In genomic region chr14:99616655-99617335, GRCm38 (mm10) we compare ENCODE assay signal across 13 mouse cellular contexts.
DNase-seq lines count a peak whose midpoint lies in the region; ATAC-seq and TF ChIP-seq lines count a peak whose summit lies in the region.
"Had no signal": no experiment of that assay in that cellular context is flagged by ENCODE, and none has a peak within 500 bp of the region (broad histone marks: within the 10 kb centered on the region; RNA-seq: fewer than 3 reads in every experiment).

No protein-coding gene starts in this region.

- peaks cover 0 to 12% of the 10 kb centered on the region in 2 experiments; a peak in 2 of 4 replicates for H3K36me3 ChIP-seq in MEL (ENCODE audit: control insufficient read depth in 1 of 2, insufficient read depth in 2 of 2, low read length in 2 of 2)
- H3K36me3 ChIP-seq in intestine, embryonic 14.5 days (ENCODE audit: control insufficient read depth, insufficient read depth, low read length), result no peaks in the 10 kb centered on the region
- H3K36me3 ChIP-seq: midbrain, embryonic 15.5 days had no signal

- no peak for TF ChIP-seq POLR2A in MEL (IDR thresholded peaks at IDR 0.05; ENCODE audit: control insufficient read depth in 1 of 2, insufficient read depth in 1 of 2, low read depth in 1 of 2, low read length in 2 of 2, poor library complexity in 1 of 2)

- H3K27ac ChIP-seq in MEL (ENCODE audit: control insufficient read depth, low read depth, low read length), result no peak overlapping the region
- peak overlapping the region; percentile 57; the same call in 1 of the 2 replicates for H3K27ac ChIP-seq in intestine, embryonic 14.5 days (ENCODE audit: low read depth)
- H3K27ac ChIP-seq: heart, adult 2 months; midbrain, embryonic 15.5 days had no signal

- peak; percentile 6 for DNase-seq in kidney, adult 11 months
- DNase-seq in kidney, postnatal 4 days, result no peak
- DNase-seq in MEL (ENCODE audit: low read depth, low spot score), result no peak
- no peak for DNase-seq in intestine, embryonic 14.5 days (ENCODE audit: low spot score)
- DNase-seq in kidney, postnatal 10 days, result peak; percentile 14
- no peak for DNase-seq in urinary bladder, postnatal 25 days (ENCODE audit: low spot score)
- DNase-seq in right cerebral cortex, postnatal 25 days, result no peak
- DNase-seq: cerebellum, adult 8-10 months; heart, adult 2 months; lung, postnatal 10 days had no signal

- H3K9ac ChIP-seq in MEL (ENCODE audit: control insufficient read depth, low read depth, low read length, poor library complexity, severe bottlenecking), result no peak overlapping the region
- no peak overlapping the region for H3K9ac ChIP-seq in intestine, embryonic 14.5 days (ENCODE audit: low read length)
- H3K9ac ChIP-seq: midbrain, embryonic 15.5 days had no signal

- no peak for TF ChIP-seq EP300 in MEL (IDR thresholded peaks at IDR 0.05; ENCODE audit: low read depth in 1 of 2, low read length in 2 of 2)

- H3K4me2 ChIP-seq in intestine, embryonic 14.5 days (ENCODE audit: low read length), result no peak overlapping the region
- H3K4me2 ChIP-seq: midbrain, embryonic 15.5 days had no signal

- no peak for TF ChIP-seq CTCF in MEL (IDR thresholded peaks at IDR 0.05 in 2 of 3, conservative IDR thresholded peaks at IDR 0.05 in 1 of 3; ENCODE audit: control insufficient read depth in 1 of 3, insufficient read depth in 1 of 3, low read depth in 2 of 3, low read length in 3 of 3, poor library complexity in 1 of 3, severe bottlenecking in 1 of 3)

- no peaks in the 10 kb centered on the region for H3K9me3 ChIP-seq in MEL (replicated peaks; ENCODE audit: insufficient read depth, low read length)
- no peaks in the 10 kb centered on the region for H3K9me3 ChIP-seq in intestine, embryonic 14.5 days (ENCODE audit: control insufficient read depth, low read length)
- H3K9me3 ChIP-seq: midbrain, embryonic 15.5 days had no signal

- H3K79me2 ChIP-seq in MEL (ENCODE audit: control insufficient read depth, insufficient read depth, low read length, poor library complexity), result no peaks in the 10 kb centered on the region

- no peak for TF ChIP-seq RAD21 in MEL (IDR thresholded peaks at IDR 0.05; ENCODE audit: low read depth, low read length)

- WGBS in intestine, embryonic 14.5 days, result 42% methylated on average over 7 of the region's 7 CpGs

- peak; percentile 81 for ATAC-seq in intestine, embryonic 14.5 days (replicated peaks; ENCODE audit: low FRiP score, low TSS enrichment, low read depth)
- no peak for ATAC-seq in erythroblast, adult 5-6 weeks (replicated peaks; ENCODE audit: low FRiP score, poor library complexity, severe bottlenecking)
- ATAC-seq: CD4-positive, CD25-positive, alpha-beta regulatory T cell, adult 4 months; midbrain, embryonic 15.5 days had no signal

- no peaks in the 10 kb centered on the region for H3K27me3 ChIP-seq in MEL (ENCODE audit: control insufficient read depth in 1 of 2, insufficient read depth in 2 of 2, low read length in 2 of 2)
- no peaks in the 10 kb centered on the region for H3K27me3 ChIP-seq in intestine, embryonic 14.5 days (replicated peaks; ENCODE audit: control insufficient read depth, insufficient read depth, low read length)
- H3K27me3 ChIP-seq: midbrain, embryonic 15.5 days had no signal

- no peak overlapping the region for H3K4me3 ChIP-seq in MEL (ENCODE audit: control insufficient read depth in 1 of 2, insufficient read depth in 1 of 2, low read depth in 2 of 2, low read length in 2 of 2)
- H3K4me3 ChIP-seq in intestine, embryonic 14.5 days (ENCODE audit: low read depth, low read length), result no peak overlapping the region
- H3K4me3 ChIP-seq: heart, adult 2 months; midbrain, embryonic 15.5 days had no signal

- peaks cover 5 to 15% of the 10 kb centered on the region in 2 experiments; a peak in 3 of 4 replicates for H3K4me1 ChIP-seq in MEL (ENCODE audit: control insufficient read depth in 1 of 2, insufficient read depth in 2 of 2, low read length in 2 of 2)
- no peaks in the 10 kb centered on the region for H3K4me1 ChIP-seq in intestine, embryonic 14.5 days (replicated peaks; ENCODE audit: control insufficient read depth, insufficient read depth, low read length)

TF ChIP-seq in MEL, 35 proteins besides CTCF, POLR2A, EP300 and RAD21:
- TF ChIP-seq USF1 (IDR thresholded peaks at IDR 0.05; ENCODE audit: low read depth, low read length) (peak; percentile 28; the same call in 1 of the 2 replicates), ELF1 (IDR thresholded peaks at IDR 0.05; ENCODE audit: low read depth, low read length) (no peak)

Comparison
In these comparisons a context has a peak if more than half of its experiments do, and no peak if none do; other contexts are left out.
1. DNase-seq: peak in kidney, adult 11 months (single experiment) and kidney, postnatal 10 days (single experiment); none in kidney, postnatal 4 days (0 of 2), MEL (single experiment), intestine, embryonic 14.5 days (single experiment), urinary bladder, postnatal 25 days (single experiment) and right cerebral cortex, postnatal 25 days (single experiment).